Mouse (Mus musculus): ENCODE measurements around the gene Hexb. TPM values are rescaled to one million over a fixed set of nuclear protein-coding genes. Genes with fewer than 3 reads are reported as not detected.

Gene Hexb
- polyA plus RNA-seq (2012; rRNA removed), result 70.6 and 71.8 TPM in 2 replicates

DNA sequence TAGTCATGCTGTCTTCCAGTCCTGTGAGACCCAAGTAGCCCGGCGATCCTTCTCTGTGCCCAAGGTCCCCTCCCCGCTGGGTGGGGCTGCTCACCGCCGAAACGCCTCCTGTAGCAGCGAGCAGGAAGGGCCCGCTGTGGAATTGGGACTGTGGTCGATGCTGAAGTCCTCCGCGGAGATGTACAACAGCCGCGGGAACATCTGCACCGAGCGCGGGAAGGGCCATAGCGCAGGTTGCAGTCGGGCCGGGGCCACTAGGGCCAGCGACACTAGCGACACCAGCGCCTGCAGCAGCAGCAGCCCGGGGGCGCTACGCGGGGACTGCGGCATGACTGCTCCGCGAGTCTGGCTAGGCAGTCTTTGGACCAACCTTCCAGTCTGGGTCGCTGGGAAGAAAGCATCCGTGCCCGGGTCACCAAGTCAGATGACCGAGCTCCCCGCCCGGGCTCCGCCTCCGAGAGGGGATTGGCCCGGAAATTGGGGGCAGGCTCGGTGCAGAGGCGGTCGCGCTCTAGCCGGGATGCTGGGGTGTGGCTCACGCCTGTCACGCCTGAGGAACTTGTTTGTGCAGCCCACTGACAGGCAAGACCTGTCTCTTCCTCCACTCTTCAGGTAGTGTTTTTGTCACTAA, at the start of gene Hexb:
TSS of gene Hexb (minus strand) at position 426 of the 631 bp plus-strand sequence.
- Histone ChIP-seq H3K4me1 (ENCODE audit: control insufficient read depth, insufficient read depth, low read length) (0 out of 2 replicates have a peak, but pooled peaks cover 3% of the 10 kb centered on the region), H3K4me3 (replicated peaks; ENCODE audit: extremely low read depth, low read depth, low read length) (peak within 1 kb of the TSS; percentile 95)
- under 1% methylated on average over 45 of the region's 45 CpGs for WGBS
- TF ChIP-seq CTCF (IDR thresholded peaks at IDR 0.05; ENCODE audit: insufficient read depth, low read length), result no peak
- peak; percentile 81; the same call in 1 of the 2 replicates for TF ChIP-seq POLR2A (IDR thresholded peaks at IDR 0.05; ENCODE audit: borderline replicate concordance, extremely low read depth, low read depth, low read length)
- DNase-seq, result peak; percentile 90

DNA sequence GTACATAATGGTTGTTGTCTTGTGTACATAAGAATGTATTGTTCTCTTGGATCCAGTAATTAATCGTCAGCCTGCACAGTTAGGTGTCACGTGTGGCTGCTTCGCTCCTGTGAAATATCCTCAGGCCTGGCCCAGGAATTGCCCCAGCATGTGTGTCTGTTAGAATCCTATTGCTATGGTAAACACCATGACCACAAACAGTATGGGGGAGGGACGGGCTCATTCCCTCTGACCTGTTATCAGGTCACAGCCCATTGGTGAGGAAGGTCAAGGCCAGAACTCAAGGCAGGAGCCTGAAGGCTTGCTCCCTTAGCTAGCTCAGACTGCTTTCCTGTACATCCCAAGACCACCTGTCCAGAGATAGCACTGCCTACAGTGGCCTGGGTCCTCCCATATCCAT, 49.6 kb upstream of the Hexb start:
- no peak for TF ChIP-seq POLR2A (IDR thresholded peaks at IDR 0.05; ENCODE audit: borderline replicate concordance, extremely low read depth, low read depth, low read length)
- H3K4me1 ChIP-seq (ENCODE audit: control insufficient read depth, insufficient read depth, low read length), result peaks cover 22% of the 10 kb centered on the region
- no peak for DNase-seq
- no peak overlapping the region for H3K4me3 ChIP-seq (replicated peaks; ENCODE audit: extremely low read depth, low read depth, low read length)
- 78% methylated on average over 4 of the region's 4 CpGs for WGBS

DNA sequence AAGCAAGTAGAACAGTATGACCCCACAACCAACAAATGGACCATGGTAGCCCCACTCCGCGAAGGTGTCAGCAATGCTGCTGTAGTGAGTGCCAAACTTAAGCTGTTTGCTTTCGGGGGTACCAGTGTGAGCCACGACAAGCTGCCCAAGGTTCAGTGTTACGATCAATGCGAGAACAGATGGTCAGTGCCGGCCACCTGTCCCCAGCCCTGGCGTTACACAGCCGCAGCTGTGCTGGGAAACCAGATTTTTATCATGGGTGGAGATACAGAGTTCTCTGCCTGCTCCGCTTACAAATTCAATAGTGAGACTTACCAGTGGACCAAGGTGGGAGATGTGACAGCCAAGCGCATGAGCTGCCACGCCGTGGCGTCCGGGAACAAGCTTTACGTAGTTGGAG, 48.1 kb upstream of the Hexb start:
- peaks cover 26% of the 10 kb centered on the region for H3K4me1 ChIP-seq (ENCODE audit: control insufficient read depth, insufficient read depth, low read length)
- 95% methylated on average over 16 of the region's 16 CpGs for WGBS
- TF ChIP-seq CTCF (IDR thresholded peaks at IDR 0.05; ENCODE audit: insufficient read depth, low read length), result no peak
- TF ChIP-seq POLR2A (IDR thresholded peaks at IDR 0.05; ENCODE audit: borderline replicate concordance, extremely low read depth, low read depth, low read length), result no peak
- no peak for DNase-seq
- no peak overlapping the region for H3K4me3 ChIP-seq (replicated peaks; ENCODE audit: extremely low read depth, low read depth, low read length)

GRCm38 (mm10) chr13:97245157-97245556, 47.0 kb upstream of the Hexb start:
- Histone ChIP-seq H3K4me3 (replicated peaks; ENCODE audit: extremely low read depth, low read depth, low read length) (no peak overlapping the region), H3K4me1 (ENCODE audit: control insufficient read depth, insufficient read depth, low read length) (peaks cover 26% of the 10 kb centered on the region)
- TF ChIP-seq CTCF (IDR thresholded peaks at IDR 0.05; ENCODE audit: insufficient read depth, low read length), result no peak
- no peak for TF ChIP-seq POLR2A (IDR thresholded peaks at IDR 0.05; ENCODE audit: borderline replicate concordance, extremely low read depth, low read depth, low read length)
- DNase-seq, result no peak
- WGBS, result 88% methylated on average over 12 of the region's 12 CpGs

DNA sequence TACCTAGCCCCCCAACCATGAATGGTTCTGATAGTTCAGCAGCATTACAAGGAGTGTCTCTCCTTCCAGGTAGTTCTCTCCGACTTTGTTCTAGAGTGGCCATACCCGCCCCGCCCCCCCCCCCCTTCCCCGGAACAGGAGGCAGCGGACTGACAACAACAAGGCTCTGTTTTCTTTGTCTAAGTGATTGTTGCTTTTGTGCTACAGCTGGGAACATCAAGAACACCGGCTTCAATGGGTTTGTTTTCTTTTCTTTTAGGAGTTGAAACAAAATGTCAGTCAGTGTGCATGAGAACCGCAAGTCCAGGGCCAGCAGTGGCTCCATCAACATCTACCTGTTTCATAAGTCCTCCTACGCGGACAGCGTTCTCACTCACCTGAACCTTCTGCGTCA, 46.6 kb upstream of the Hexb start:
- DNase-seq, result no peak
- H3K4me3 ChIP-seq (replicated peaks; ENCODE audit: extremely low read depth, low read depth, low read length), result no peak overlapping the region
- H3K4me1 ChIP-seq (ENCODE audit: control insufficient read depth, insufficient read depth, low read length), result peaks cover 26% of the 10 kb centered on the region
- 72% methylated on average over 11 of the region's 11 CpGs for WGBS
- TF ChIP-seq POLR2A (IDR thresholded peaks at IDR 0.05; ENCODE audit: borderline replicate concordance, extremely low read depth, low read depth, low read length) (no peak), CTCF (IDR thresholded peaks at IDR 0.05; ENCODE audit: insufficient read depth, low read length) (no peak)

GRCm38 (mm10) chr13:97243962-97244711, 46.0 kb upstream of the Hexb start:
- Histone ChIP-seq H3K4me3 (replicated peaks; ENCODE audit: extremely low read depth, low read depth, low read length) (no peak overlapping the region), H3K4me1 (ENCODE audit: control insufficient read depth, insufficient read depth, low read length) (peaks cover 27% of the 10 kb centered on the region)
- WGBS, result 53% methylated on average over 15 of the region's 15 CpGs
- DNase-seq, result no peak
- no peak for TF ChIP-seq CTCF (IDR thresholded peaks at IDR 0.05; ENCODE audit: insufficient read depth, low read length)
- TF ChIP-seq POLR2A (IDR thresholded peaks at IDR 0.05; ENCODE audit: borderline replicate concordance, extremely low read depth, low read depth, low read length), result no peak

DNA sequence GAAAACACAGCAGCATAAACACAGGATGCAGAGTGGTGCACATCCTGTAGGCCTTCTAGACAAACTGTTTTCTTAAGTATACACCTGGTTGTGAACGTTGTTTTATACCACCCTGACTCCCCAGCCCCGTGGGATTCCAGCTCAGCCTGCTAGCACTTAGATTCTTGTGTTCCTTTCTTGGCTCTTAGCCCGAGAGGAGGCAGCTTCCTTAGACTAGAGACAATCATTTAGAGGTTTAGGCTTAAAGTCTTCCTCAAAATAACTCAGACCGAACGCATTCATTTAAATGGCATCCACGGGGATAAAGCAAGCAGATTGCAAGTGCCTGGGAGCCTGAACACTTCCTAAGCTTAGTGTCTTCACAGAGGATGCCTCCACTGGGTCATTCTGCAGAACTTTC, 44.6 kb upstream of the Hexb start:
- DNase-seq, result no peak
- WGBS, result 13% methylated on average over 6 of the region's 6 CpGs
- Histone ChIP-seq H3K4me3 (replicated peaks; ENCODE audit: extremely low read depth, low read depth, low read length) (peak overlapping the region; percentile 53), H3K4me1 (ENCODE audit: control insufficient read depth, insufficient read depth, low read length) (peaks cover 15% of the 10 kb centered on the region)
- TF ChIP-seq POLR2A (IDR thresholded peaks at IDR 0.05; ENCODE audit: borderline replicate concordance, extremely low read depth, low read depth, low read length) (no peak), CTCF (IDR thresholded peaks at IDR 0.05; ENCODE audit: insufficient read depth, low read length) (no peak)

DNA sequence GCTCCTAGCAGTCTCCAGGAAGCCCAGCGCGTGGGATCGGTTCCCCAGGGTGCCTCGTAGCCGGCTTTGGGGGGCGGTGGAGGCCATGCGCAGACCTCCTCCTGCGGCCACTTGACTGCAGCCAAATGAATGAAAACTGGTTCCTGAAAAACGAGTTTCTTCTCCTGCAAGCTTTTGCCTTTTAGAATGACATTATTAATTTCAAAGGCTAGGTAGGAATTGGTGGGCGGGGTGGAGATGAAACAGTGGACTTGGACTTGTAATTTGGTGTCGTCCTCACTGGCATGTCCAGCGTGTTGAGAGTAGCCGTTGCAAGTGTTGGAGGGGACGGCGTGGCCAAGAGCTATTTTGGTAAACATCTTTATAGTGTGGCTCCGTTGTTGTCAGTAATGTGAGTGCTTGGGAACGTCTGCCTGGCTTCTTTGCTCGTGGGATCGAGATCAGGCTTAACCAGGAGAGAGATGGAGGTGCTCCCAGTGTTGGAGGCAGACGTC, 43.7 kb upstream of the Hexb start:
- TF ChIP-seq POLR2A (IDR thresholded peaks at IDR 0.05; ENCODE audit: borderline replicate concordance, extremely low read depth, low read depth, low read length) (no peak), CTCF (IDR thresholded peaks at IDR 0.05; ENCODE audit: insufficient read depth, low read length) (no peak)
- 1% methylated on average over 20 of the region's 20 CpGs for WGBS
- peaks cover 12% of the 10 kb centered on the region for H3K4me1 ChIP-seq (ENCODE audit: control insufficient read depth, insufficient read depth, low read length)
- H3K4me3 ChIP-seq (replicated peaks; ENCODE audit: extremely low read depth, low read depth, low read length), result peak overlapping the region; percentile 88
- DNase-seq, result no peak

- peaks cover 12% of the 10 kb centered on the region for H3K4me1 ChIP-seq (ENCODE audit: control insufficient read depth, insufficient read depth, low read length)
- DNase-seq, result peak; percentile 86
- WGBS, result under 1% methylated on average over 83 of the region's 89 CpGs
- peak within 1 kb of the TSS; percentile 88 for H3K4me3 ChIP-seq (replicated peaks; ENCODE audit: extremely low read depth, low read depth, low read length)
- TF ChIP-seq CTCF (IDR thresholded peaks at IDR 0.05; ENCODE audit: insufficient read depth, low read length) (peak; percentile 9; the same call in 1 of the 2 replicates), POLR2A (IDR thresholded peaks at IDR 0.05; ENCODE audit: borderline replicate concordance, extremely low read depth, low read depth, low read length) (0 out of 2 replicates have a peak, but pooled peaks have one; percentile 22)
These were observed 43.0 kb upstream of the Hexb start, which contains the start of gene Enc1 for GRCm38 (mm10) chr13:97240965-97241786. Gene Enc1 (plus strand): TSS chr13:97241105.
